Mouse (Mus musculus): ENCODE results near the gene Ano10.

- no peak for TF ChIP-seq CTCF (IDR thresholded peaks at IDR 0.05; ENCODE audit: borderline replicate concordance, insufficient read depth, low read depth, low read length)
- no peak for TF ChIP-seq POLR2A (IDR thresholded peaks at IDR 0.05; ENCODE audit: borderline replicate concordance, insufficient read depth, low read length)
These were observed 8.4 kb downstream of the Ano10 start for GRCm38 (mm10) chr9:122285833-122286310.

Data from cerebellum, adult 2 months (tissue).